Mouse (Mus musculus): ENCODE measurements around the gene H2-T3. TPM values are rescaled to one million over a fixed set of nuclear protein-coding genes. Genes with fewer than 3 reads are reported as not detected.
"Not testable (repeated sequence)": the region's sequence is repeated elsewhere in the genome, so short reads cannot be mapped to it uniquely, and the experiment has no call there.

Gene H2-T3
- total and polyA plus RNA-seq, 3 experiments = not detected

DNA sequence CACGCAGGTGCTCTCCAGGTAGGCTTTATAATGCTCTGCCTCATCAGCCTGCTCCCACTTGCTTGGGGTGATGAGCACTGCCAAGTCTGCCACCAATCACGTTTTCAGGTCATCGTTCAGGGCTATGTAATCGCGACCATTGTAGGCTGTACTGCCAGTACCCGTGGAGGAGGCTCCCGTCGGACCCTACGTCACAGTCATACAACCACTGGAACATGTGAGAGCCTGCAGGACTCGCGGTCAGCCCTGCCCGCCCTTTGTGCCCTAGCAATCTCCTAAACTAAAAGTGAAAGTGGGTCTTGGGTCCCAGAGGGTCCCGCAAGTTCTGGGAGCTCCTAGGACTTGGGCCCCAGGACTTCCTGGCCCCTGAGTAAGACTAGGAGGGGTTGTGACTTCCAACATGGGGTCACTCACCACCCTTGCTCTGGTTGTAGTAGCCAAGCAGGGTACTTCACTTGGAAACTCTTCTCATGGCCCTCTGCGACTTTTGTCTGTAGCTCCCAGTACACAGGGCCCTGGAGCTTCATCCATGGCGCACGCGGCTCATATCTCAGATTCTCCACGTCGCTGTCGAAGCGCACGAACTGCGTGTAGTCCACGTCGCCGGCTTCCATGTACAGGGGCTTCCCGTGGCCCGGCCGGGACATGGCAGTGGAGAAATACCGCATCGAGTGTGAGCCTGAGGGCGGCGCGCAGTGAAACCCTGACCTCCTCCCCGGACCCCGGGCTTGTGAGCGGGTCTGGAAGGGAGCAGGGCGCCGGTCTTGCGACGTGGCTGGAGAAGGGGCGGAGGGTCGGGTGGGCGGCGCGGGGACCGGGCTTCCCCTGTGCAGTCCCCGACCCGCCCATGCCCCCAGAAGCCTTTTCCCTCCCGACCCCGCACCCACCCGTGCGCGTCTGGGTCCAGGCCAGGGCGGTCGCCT, 28.7 kb downstream of the H2-T3 start:
- peaks cover 0 to 3% of the 10 kb centered on the region in 2 experiments; a peak in 1 of 4 replicates for H3K27me3 ChIP-seq (ENCODE audit: control insufficient read depth in 1 of 2, insufficient read depth in 2 of 2, low read length in 2 of 2)
- H3K9ac ChIP-seq (ENCODE audit: control insufficient read depth, low read depth, low read length, poor library complexity, severe bottlenecking) = no peak overlapping the region
- H3K4me3 ChIP-seq (ENCODE audit: control insufficient read depth in 1 of 2, insufficient read depth in 1 of 2, low read depth in 2 of 2, low read length in 2 of 2) = no peak overlapping the region

DNA sequence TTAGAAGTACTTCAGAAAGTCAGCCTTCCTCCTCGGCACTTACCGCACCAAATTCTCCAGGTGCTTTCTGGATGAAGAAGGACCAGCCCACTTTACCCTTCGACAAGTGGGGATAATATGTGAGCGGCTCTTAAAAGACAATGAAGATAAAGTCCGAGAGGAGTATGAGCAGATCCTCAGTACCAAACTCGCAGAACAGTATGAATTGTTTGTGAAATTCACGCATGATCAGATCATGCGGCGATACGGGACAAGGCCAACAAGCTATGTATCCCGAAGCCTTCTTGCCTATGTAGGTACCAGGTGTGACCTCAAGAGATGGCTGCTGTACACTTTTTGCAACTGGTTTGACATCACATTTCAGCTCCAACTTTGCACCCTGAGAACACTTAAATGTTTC, 31.8 kb downstream of the H2-T3 start:
- not testable (repeated sequence) for H3K4me1 ChIP-seq (ENCODE audit: control insufficient read depth in 1 of 2, insufficient read depth in 2 of 2, low read length in 2 of 2); DNase-seq (ENCODE audit: low read depth, low spot score); H3K79me2 ChIP-seq (ENCODE audit: control insufficient read depth, insufficient read depth, low read length, poor library complexity); H3K4me3 ChIP-seq (ENCODE audit: control insufficient read depth in 1 of 2, insufficient read depth in 1 of 2, low read depth in 2 of 2, low read length in 2 of 2); H3K9ac ChIP-seq (ENCODE audit: control insufficient read depth, low read depth, low read length, poor library complexity, severe bottlenecking); H3K36me3 ChIP-seq (ENCODE audit: control insufficient read depth in 1 of 2, insufficient read depth in 2 of 2, low read length in 2 of 2); H3K9me3 ChIP-seq (replicated peaks; ENCODE audit: insufficient read depth, low read length); H3K27ac ChIP-seq (ENCODE audit: control insufficient read depth, low read depth, low read length); H3K27me3 ChIP-seq (ENCODE audit: control insufficient read depth in 1 of 2, insufficient read depth in 2 of 2, low read length in 2 of 2)

More for the DNA sequence above, 28.7 kb downstream of the H2-T3 start:
- DNase-seq (ENCODE audit: low read depth, low spot score) = no peak
- no peaks in the 10 kb centered on the region for H3K4me1 ChIP-seq (ENCODE audit: control insufficient read depth in 1 of 2, insufficient read depth in 2 of 2, low read length in 2 of 2)
- no peaks in the 10 kb centered on the region for H3K79me2 ChIP-seq (ENCODE audit: control insufficient read depth, insufficient read depth, low read length, poor library complexity)
- H3K36me3 ChIP-seq (ENCODE audit: control insufficient read depth in 1 of 2, insufficient read depth in 2 of 2, low read length in 2 of 2) = no peaks in the 10 kb centered on the region
- H3K27ac ChIP-seq (ENCODE audit: control insufficient read depth, low read depth, low read length) = no peak overlapping the region
- TF ChIP-seq HCFC1 (IDR thresholded peaks at IDR 0.05; ENCODE audit: low read depth, low read length) (no peak), ETS1 (IDR thresholded peaks at IDR 0.05; ENCODE audit: low read depth, low read length) (no peak), CTCF (IDR thresholded peaks at IDR 0.05 in 2 of 3, conservative IDR thresholded peaks at IDR 0.05 in 1 of 3; ENCODE audit: control insufficient read depth in 1 of 3, insufficient read depth in 1 of 3, low read depth in 2 of 3, low read length in 3 of 3, poor library complexity in 1 of 3, severe bottlenecking in 1 of 3) (no peak), MAX (IDR thresholded peaks at IDR 0.05; ENCODE audit: low read length) (no peak), USF2 (IDR thresholded peaks at IDR 0.05; ENCODE audit: borderline replicate concordance in 1 of 2, insufficient read depth in 1 of 2, low read depth in 1 of 2, low read length in 2 of 2) (no peak), MXI1 (IDR thresholded peaks at IDR 0.05; ENCODE audit: low read depth, low read length) (no peak), JUND (IDR thresholded peaks at IDR 0.05; ENCODE audit: low read depth, low read length) (no peak), ZC3H11A (IDR thresholded peaks at IDR 0.05; ENCODE audit: low read depth, low read length) (no peak), RAD21 (IDR thresholded peaks at IDR 0.05; ENCODE audit: low read depth, low read length) (no peak), SMC3 (IDR thresholded peaks at IDR 0.05; ENCODE audit: low read depth, low read length) (no peak), GABPA (IDR thresholded peaks at IDR 0.05; ENCODE audit: low read depth, low read length) (no peak), MYC (IDR thresholded peaks at IDR 0.05; ENCODE audit: low read depth, low read length) (no peak), POLR2AphosphoS5 (IDR thresholded peaks at IDR 0.05; ENCODE audit: borderline replicate concordance, low read depth, low read length) (no peak)
- H3K9me3 ChIP-seq (replicated peaks; ENCODE audit: insufficient read depth, low read length) = no peaks in the 10 kb centered on the region

DNA sequence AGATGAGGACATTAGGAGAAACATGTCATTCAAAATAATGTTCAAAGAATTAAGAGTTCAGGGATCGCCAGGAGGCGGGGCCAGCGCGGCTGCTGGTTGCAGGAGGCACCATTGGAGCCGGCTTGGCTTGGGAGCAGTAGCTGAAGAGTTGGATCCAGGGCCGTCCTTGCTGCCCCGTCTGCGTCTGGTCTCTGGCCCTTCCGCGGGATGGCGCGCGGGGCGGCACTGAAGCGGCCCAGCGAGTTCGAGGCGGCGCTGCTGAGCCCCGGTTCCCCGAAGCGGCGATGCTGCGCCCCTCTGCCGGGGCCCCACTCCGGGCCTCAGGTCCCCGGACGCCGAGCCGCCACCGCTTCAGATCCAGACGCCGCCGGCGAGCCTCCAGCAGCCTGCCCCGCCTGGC, 32.3 kb downstream of the H2-T3 start:
- not testable (repeated sequence) for H3K79me2 ChIP-seq (ENCODE audit: control insufficient read depth, insufficient read depth, low read length, poor library complexity); H3K4me3 ChIP-seq (ENCODE audit: control insufficient read depth in 1 of 2, insufficient read depth in 1 of 2, low read depth in 2 of 2, low read length in 2 of 2); H3K36me3 ChIP-seq (ENCODE audit: control insufficient read depth in 1 of 2, insufficient read depth in 2 of 2, low read length in 2 of 2); H3K9me3 ChIP-seq (replicated peaks; ENCODE audit: insufficient read depth, low read length); H3K27me3 ChIP-seq (ENCODE audit: control insufficient read depth in 1 of 2, insufficient read depth in 2 of 2, low read length in 2 of 2); H3K4me1 ChIP-seq (ENCODE audit: control insufficient read depth in 1 of 2, insufficient read depth in 2 of 2, low read length in 2 of 2); H3K9ac ChIP-seq (ENCODE audit: control insufficient read depth, low read depth, low read length, poor library complexity, severe bottlenecking); H3K27ac ChIP-seq (ENCODE audit: control insufficient read depth, low read depth, low read length); DNase-seq (ENCODE audit: low read depth, low spot score)

All from MEL (cell line).